In the genomic region with DNA sequence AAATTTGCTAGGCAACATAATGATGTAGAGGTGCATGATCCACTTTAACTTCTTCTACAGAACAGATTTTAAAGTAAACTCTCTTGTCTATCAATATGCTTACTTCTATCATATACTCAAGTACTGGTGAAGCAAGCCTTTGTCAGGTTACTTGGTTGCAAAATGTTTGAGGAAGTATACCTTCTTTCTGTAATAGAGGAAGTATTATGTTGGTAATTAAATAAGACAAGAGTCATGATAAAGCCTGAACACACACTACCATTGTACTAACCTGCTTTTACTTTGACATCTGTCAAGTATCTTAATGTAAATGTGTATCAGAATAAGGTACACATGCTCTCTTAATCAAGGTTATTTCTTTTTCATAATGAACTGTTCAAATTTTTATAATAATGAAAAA, we compare ENCODE assay signal across 34 mouse cellular contexts.
"Had no signal": no experiment of that assay in that cellular context is flagged by ENCODE, and none has a peak within 500 bp of the region (broad histone marks: within the 10 kb centered on the region; RNA-seq: fewer than 3 reads in every experiment).

No protein-coding gene starts in this region.

- H3K4me3 ChIP-seq: heart, embryonic 12.5 days; heart, embryonic 13.5 days; heart, embryonic 15.5 days; hindbrain, embryonic 10.5 days; hindbrain, embryonic 12.5 days; hindbrain, embryonic 13.5 days; hindbrain, embryonic 15.5 days; intestine, embryonic 15.5 days; kidney, embryonic 15.5 days; layer of hippocampus, adult 2 months; left cerebral cortex, adult 2 months had no signal

- H3K36me3 ChIP-seq: heart, embryonic 12.5 days; heart, embryonic 13.5 days; heart, embryonic 15.5 days; hindbrain, embryonic 10.5 days; hindbrain, embryonic 12.5 days; hindbrain, embryonic 13.5 days; hindbrain, embryonic 15.5 days; intestine, embryonic 15.5 days; kidney, embryonic 15.5 days had no signal

- H3K27ac ChIP-seq: heart, embryonic 13.5 days; heart, embryonic 15.5 days; hindbrain, embryonic 10.5 days; hindbrain, embryonic 12.5 days; hindbrain, embryonic 13.5 days; hindbrain, embryonic 14.5 days; hindbrain, embryonic 15.5 days; hindbrain, postnatal 0 days; intestine, embryonic 15.5 days; kidney, embryonic 15.5 days; kidney, postnatal 0 days; layer of hippocampus, adult 2 months; left cerebral cortex, adult 2 months had no signal

- H3K9me3 ChIP-seq: heart, embryonic 12.5 days; heart, embryonic 13.5 days; heart, embryonic 15.5 days; hindbrain, embryonic 10.5 days; hindbrain, embryonic 12.5 days; hindbrain, embryonic 13.5 days; hindbrain, embryonic 15.5 days; intestine, embryonic 15.5 days; kidney, embryonic 15.5 days had no signal

- H3K4me2 ChIP-seq: heart, embryonic 12.5 days; heart, embryonic 13.5 days; heart, embryonic 15.5 days; hindbrain, embryonic 12.5 days; hindbrain, embryonic 13.5 days; hindbrain, embryonic 14.5 days; hindbrain, embryonic 15.5 days; intestine, embryonic 15.5 days; kidney, embryonic 15.5 days had no signal

- H3K4me1 ChIP-seq: heart, embryonic 12.5 days; heart, embryonic 13.5 days; heart, embryonic 15.5 days; hindbrain, embryonic 10.5 days; hindbrain, embryonic 12.5 days; hindbrain, embryonic 13.5 days; hindbrain, embryonic 15.5 days; intestine, embryonic 15.5 days; kidney, embryonic 15.5 days had no signal

- H3K9ac ChIP-seq: heart, embryonic 12.5 days; heart, embryonic 13.5 days; heart, embryonic 15.5 days; hindbrain, embryonic 12.5 days; hindbrain, embryonic 13.5 days; hindbrain, embryonic 14.5 days; hindbrain, embryonic 15.5 days; intestine, embryonic 15.5 days; kidney, embryonic 15.5 days had no signal

- H3K27me3 ChIP-seq: heart, embryonic 12.5 days; heart, embryonic 13.5 days; heart, embryonic 15.5 days; hindbrain, embryonic 12.5 days; hindbrain, embryonic 13.5 days; hindbrain, embryonic 15.5 days; intestine, embryonic 15.5 days; kidney, embryonic 15.5 days had no signal

- DNase-seq: heart, postnatal 10 days; heart, postnatal 14 days; heart, postnatal 36 days; heart, postnatal 4 days; kidney, adult 11 months; kidney, adult 18-20 months; kidney, adult 2 months; kidney, adult 8-10 months; kidney, adult 9 months; kidney, postnatal 10 days; kidney, postnatal 14 days; kidney, postnatal 25 days; kidney, postnatal 36 days; kidney, postnatal 4 days; layer of hippocampus, adult 9-11 months; layer of hippocampus, postnatal 36 days had no signal

- ATAC-seq: hindbrain, embryonic 16.5 days; hindbrain, postnatal 0 days; inflammation-experienced regulatory T-cells, adult 6 months; intestine, embryonic 15.5 days; intestine, embryonic 16.5 days; intestine, postnatal 0 days had no signal
